In the genomic region with DNA sequence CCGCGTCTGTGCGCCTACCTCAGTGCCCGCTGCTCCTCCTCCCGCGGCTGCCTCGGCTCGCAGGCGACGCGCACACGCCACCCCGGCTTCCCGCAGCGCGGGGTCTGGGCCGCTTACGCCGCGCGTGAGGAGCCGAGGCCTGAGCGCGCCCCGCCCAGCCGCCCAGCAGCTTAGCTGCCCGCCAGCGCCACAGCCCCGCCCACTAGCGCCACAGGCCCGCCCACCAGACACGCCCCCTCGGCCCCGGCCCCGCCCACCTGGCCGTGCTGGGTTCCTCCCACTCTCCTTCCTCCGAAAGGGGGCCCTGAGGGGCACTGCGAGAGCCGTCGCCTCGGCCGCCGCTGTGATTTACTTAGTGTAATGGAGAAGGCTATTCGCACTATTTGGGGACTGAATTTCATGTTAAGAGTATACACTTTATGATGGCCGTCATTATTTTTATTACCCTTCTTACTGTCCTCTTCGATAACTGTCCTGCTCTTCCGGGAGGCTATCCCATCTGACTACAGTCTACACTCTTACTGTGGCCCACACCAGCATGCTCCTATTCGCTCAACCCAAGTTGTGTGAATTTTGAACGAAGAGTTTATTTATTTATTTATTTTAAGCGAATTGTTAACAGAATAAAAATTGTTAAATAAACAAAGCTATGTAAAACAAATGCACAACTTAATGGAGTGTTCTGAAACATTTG, we compare ENCODE assay signal across 8 mouse cellular contexts. TPM values are rescaled to one million over a fixed set of nuclear protein-coding genes. Genes with fewer than 3 reads are reported as not detected.
DNase-seq lines count a peak whose midpoint lies in the region; ATAC-seq lines count a peak whose summit lies in the region.

Ppp2r3a (minus strand) TSS at position 152 of the 694 bp plus-strand sequence.

- 1% methylated on average over 49 of the region's 50 CpGs for WGBS in heart, embryonic 12.5 days
- 2% methylated on average over 35 of the region's 50 CpGs for WGBS in kidney, embryonic 16.5 days

- H3K4me3 ChIP-seq in erythroblast, embryonic 14.5 days (replicated peaks), result peak within 1 kb of the TSS; percentile 80
- H3K4me3 ChIP-seq in heart, embryonic 12.5 days, result peak within 1 kb of the TSS; percentile 92
- H3K4me3 ChIP-seq in kidney, embryonic 16.5 days (ENCODE audit: low read length), result peak within 1 kb of the TSS; percentile 80

- peak within 1 kb of the TSS; percentile 99 for H3K27ac ChIP-seq in heart, embryonic 12.5 days (ENCODE audit: poor library complexity, severe bottlenecking)
- peak within 1 kb of the TSS; percentile 97 for H3K27ac ChIP-seq in kidney, embryonic 16.5 days (ENCODE audit: low read length)

- no peaks in the 10 kb centered on the region for H3K36me3 ChIP-seq in erythroblast, embryonic 14.5 days (ENCODE audit: control insufficient read depth)
- H3K36me3 ChIP-seq in heart, embryonic 12.5 days, result no peaks in the 10 kb centered on the region
- H3K36me3 ChIP-seq in kidney, embryonic 16.5 days (ENCODE audit: insufficient read depth, low read length), result no peaks in the 10 kb centered on the region

- peak; percentile 94 for ATAC-seq in heart, embryonic 12.5 days (ENCODE audit: insufficient number of reproducible peaks, low FRiP score)
- peak; percentile 95 for ATAC-seq in kidney, embryonic 16.5 days (ENCODE audit: low FRiP score, low TSS enrichment)

- no peaks in the 10 kb centered on the region for H3K9me3 ChIP-seq in erythroblast, embryonic 14.5 days (ENCODE audit: control insufficient read depth, low read length)
- no peaks in the 10 kb centered on the region for H3K9me3 ChIP-seq in heart, embryonic 12.5 days (replicated peaks)
- H3K9me3 ChIP-seq in kidney, embryonic 16.5 days (ENCODE audit: low read length), result no peaks in the 10 kb centered on the region

- H3K27me3 ChIP-seq in erythroblast, embryonic 14.5 days (ENCODE audit: control insufficient read depth), result peaks cover 21% of the 10 kb centered on the region
- H3K27me3 ChIP-seq in heart, embryonic 12.5 days (replicated peaks), result no peaks in the 10 kb centered on the region
- no peaks in the 10 kb centered on the region for H3K27me3 ChIP-seq in kidney, embryonic 16.5 days (ENCODE audit: insufficient read depth, low read length)

- peaks cover 22% of the 10 kb centered on the region for H3K4me1 ChIP-seq in erythroblast, embryonic 14.5 days (ENCODE audit: control insufficient read depth)
- H3K4me1 ChIP-seq in heart, embryonic 12.5 days (replicated peaks), result peaks cover 14% of the 10 kb centered on the region
- peaks cover 14% of the 10 kb centered on the region for H3K4me1 ChIP-seq in kidney, embryonic 16.5 days (ENCODE audit: insufficient read depth, low read length)

- peak within 1 kb of the TSS; percentile 89 for H3K9ac ChIP-seq in heart, embryonic 12.5 days
- peak within 1 kb of the TSS; percentile 90 for H3K9ac ChIP-seq in kidney, embryonic 16.5 days (replicated peaks; ENCODE audit: low read length)

- peak within 1 kb of the TSS; percentile 80 for H3K4me2 ChIP-seq in heart, embryonic 12.5 days
- peak within 1 kb of the TSS; percentile 53 for H3K4me2 ChIP-seq in kidney, embryonic 16.5 days (replicated peaks; ENCODE audit: low read depth, low read length)

- DNase-seq in CD4-positive helper T cell, adult 2 months (ENCODE audit: low read depth, low spot score), result peak; percentile 83
- DNase-seq in brain, embryonic 18.5 days (ENCODE audit: low read depth, low spot score), result peak; percentile 83
- peak; percentile 93 for DNase-seq in liver
- DNase-seq in monocyte, adult 2 months (ENCODE audit: low read depth in 1 of 2, low spot score in 2 of 2), result peak; percentile 85 to 94
- DNase-seq in spleen, postnatal 14 days (ENCODE audit: low spot score in 2 of 2), result peak; percentile 93 to 94

RNA-seq across cellular contexts. Expression of gene Ppp2r3a, which starts in this region (rescaled TPM):
- 0.03 and 0.04 TPM in 2 replicates for polyA plus RNA-seq in erythroblast, embryonic 14.5 days (2012)
- 80.5 and 83.7 TPM in 2 replicates for polyA plus RNA-seq in heart, embryonic 12.5 days (2016; fragmentation: Nextera tagmentation; extraction: Ambion mirVana)
- 15.7 and 18.8 TPM in 2 replicates for polyA plus RNA-seq in kidney, embryonic 16.5 days (2015; fragmentation: Nextera tagmentation; extraction: Ambion mirVana)

Comparison
In these comparisons a context has a peak if more than half of its experiments do, and no peak if none do; other contexts are left out.
1. Peak in every context shown above with its lines: DNase-seq, ATAC-seq, H3K4me3 ChIP-seq and H3K27ac ChIP-seq.
2. RNA of gene Ppp2r3a (polyA plus RNA-seq): 80.5 to 83.7 TPM in heart, embryonic 12.5 days and 15.7 to 18.8 TPM in kidney, embryonic 16.5 days; 0.03 to 0.04 TPM in erythroblast, embryonic 14.5 days; every median in the first group is over 10 times any median in the second.